12 mouse cellular contexts compared by ENCODE assay signal in the genomic region with DNA sequence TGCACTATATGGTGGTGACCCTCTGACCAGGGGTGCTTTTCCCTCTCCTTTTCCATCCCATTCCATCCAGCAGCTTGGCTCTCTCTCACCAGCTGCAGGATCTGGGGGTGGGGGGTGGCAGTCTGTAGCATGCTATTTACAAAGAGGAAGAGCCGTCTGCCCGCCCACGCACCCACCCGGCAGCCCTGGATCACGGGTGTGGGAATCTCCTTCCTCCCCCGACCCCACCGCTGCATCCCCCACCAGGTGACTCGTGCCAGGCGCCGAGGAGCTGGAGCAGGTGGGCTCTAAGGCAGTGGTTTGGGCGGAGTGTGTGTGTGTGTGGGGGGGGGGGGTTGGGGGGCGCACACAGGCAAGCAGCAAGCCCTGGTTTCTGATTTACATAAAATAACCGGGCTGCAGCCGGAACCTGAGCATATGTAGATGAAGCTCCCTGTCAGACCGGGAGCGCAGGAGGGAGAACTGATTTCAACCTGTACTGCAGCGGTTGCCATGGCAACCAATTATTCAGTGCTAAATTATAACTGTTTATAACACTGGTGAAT. TPM values are rescaled to one million over a fixed set of nuclear protein-coding genes. Genes with fewer than 3 reads are reported as not detected.
DNase-seq lines count a peak whose midpoint lies in the region; ATAC-seq and TF ChIP-seq lines count a peak whose summit lies in the region.
"Had no signal": no experiment of that assay in that cellular context is flagged by ENCODE, and none has a peak within 500 bp of the region (broad histone marks: within the 10 kb centered on the region; RNA-seq: fewer than 3 reads in every experiment).

No protein-coding gene starts in this region.

- H3K36me3 ChIP-seq in embryonic facial prominence, embryonic 14.5 days (ENCODE audit: control insufficient read depth, insufficient read depth, low read length) = no peaks in the 10 kb centered on the region
- H3K36me3 ChIP-seq in intestine, embryonic 14.5 days (ENCODE audit: control insufficient read depth, insufficient read depth, low read length) = no peaks in the 10 kb centered on the region
- no peaks in the 10 kb centered on the region; the same call in 1 of the 2 replicates for H3K36me3 ChIP-seq in neural tube, embryonic 14.5 days (ENCODE audit: control insufficient read depth, insufficient read depth, low read length)
- no peaks in the 10 kb centered on the region for H3K36me3 ChIP-seq in kidney, embryonic 14.5 days (ENCODE audit: control insufficient read depth, insufficient read depth, low read length)

- H3K4me2 ChIP-seq in embryonic facial prominence, embryonic 14.5 days (ENCODE audit: low read depth, low read length) = no peak overlapping the region
- H3K4me2 ChIP-seq in intestine, embryonic 14.5 days (ENCODE audit: low read length) = peak overlapping the region; percentile 15; the same call in 1 of the 2 replicates
- peak overlapping the region; percentile 43 for H3K4me2 ChIP-seq in neural tube, embryonic 14.5 days (ENCODE audit: low read depth, low read length)
- no peak overlapping the region for H3K4me2 ChIP-seq in kidney, embryonic 14.5 days (replicated peaks; ENCODE audit: low read depth, low read length)

- H3K4me3 ChIP-seq in embryonic facial prominence, embryonic 14.5 days (ENCODE audit: low read depth, low read length) = no peak overlapping the region
- H3K4me3 ChIP-seq in intestine, embryonic 14.5 days (ENCODE audit: low read depth, low read length) = no peak overlapping the region
- peak overlapping the region; percentile 7; the same call in 1 of the 2 replicates for H3K4me3 ChIP-seq in neural tube, embryonic 14.5 days (ENCODE audit: low read depth, low read length)
- no peak overlapping the region for H3K4me3 ChIP-seq in gastrocnemius, adult 2 months
- no peak overlapping the region for H3K4me3 ChIP-seq in kidney, embryonic 14.5 days (ENCODE audit: low read length)

- intact Hi-C loops in gastrocnemius, adult 2 months (cut with DNase I) = no loop called here

- no peak for ATAC-seq in CD4-positive, CD25-positive, alpha-beta regulatory T cell, adult 4 months
- 0 out of 2 replicates have a peak, but pooled peaks have one; percentile 59 for ATAC-seq in embryonic facial prominence, embryonic 14.5 days (ENCODE audit: low read depth)
- ATAC-seq in intestine, embryonic 14.5 days (replicated peaks; ENCODE audit: low FRiP score, low TSS enrichment, low read depth) = 0 out of 2 replicates have a peak, but pooled peaks have one; percentile 15
- ATAC-seq in neural tube, embryonic 14.5 days (ENCODE audit: low read depth) = peak; percentile 74
- no peak for ATAC-seq in kidney, embryonic 14.5 days (ENCODE audit: low FRiP score, low TSS enrichment)

- peak; percentile 29 for DNase-seq in CD4-positive, CD25-positive, alpha-beta regulatory T cell, adult 2 months (ENCODE audit: low read depth, low spot score)
- DNase-seq in embryonic facial prominence, embryonic 14.5 days (ENCODE audit: low spot score) = peak; percentile 77
- no peak for DNase-seq in intestine, embryonic 14.5 days (ENCODE audit: low spot score)
- DNase-seq in adrenal gland, adult 18-20 months (ENCODE audit: low spot score in 2 of 2) = no peak
- DNase-seq in gastrocnemius, adult 2 months = no peak
- DNase-seq: adrenal gland, postnatal 25 days had no signal

- H3K9me3 ChIP-seq in embryonic facial prominence, embryonic 14.5 days (ENCODE audit: control insufficient read depth, low read length) = no peaks in the 10 kb centered on the region
- H3K9me3 ChIP-seq in intestine, embryonic 14.5 days (ENCODE audit: control insufficient read depth, low read length) = no peaks in the 10 kb centered on the region
- H3K9me3 ChIP-seq in neural tube, embryonic 14.5 days (ENCODE audit: control insufficient read depth, low read length) = no peaks in the 10 kb centered on the region
- H3K9me3 ChIP-seq in kidney, embryonic 14.5 days (ENCODE audit: control insufficient read depth, low read length) = no peaks in the 10 kb centered on the region

- no peak overlapping the region for H3K27ac ChIP-seq in embryonic facial prominence, embryonic 14.5 days (replicated peaks; ENCODE audit: low read depth, low read length)
- H3K27ac ChIP-seq in intestine, embryonic 14.5 days (ENCODE audit: low read depth) = no peak overlapping the region
- H3K27ac ChIP-seq in neural tube, embryonic 14.5 days (ENCODE audit: low read depth, low read length) = peak overlapping the region; percentile 88
- no peak overlapping the region for H3K27ac ChIP-seq in gastrocnemius, adult 2 months
- no peak overlapping the region for H3K27ac ChIP-seq in kidney, embryonic 14.5 days (ENCODE audit: low read depth, low read length)
- H3K27ac ChIP-seq: liver, embryonic 14.5 days had no signal

- H3K4me1 ChIP-seq in embryonic facial prominence, embryonic 14.5 days (ENCODE audit: control insufficient read depth, insufficient read depth, low read length) = no peaks in the 10 kb centered on the region
- peaks cover 19% of the 10 kb centered on the region for H3K4me1 ChIP-seq in intestine, embryonic 14.5 days (replicated peaks; ENCODE audit: control insufficient read depth, insufficient read depth, low read length)
- peaks cover 32% of the 10 kb centered on the region for H3K4me1 ChIP-seq in neural tube, embryonic 14.5 days (ENCODE audit: control insufficient read depth, insufficient read depth, low read length)
- H3K4me1 ChIP-seq in kidney, embryonic 14.5 days (ENCODE audit: control insufficient read depth, insufficient read depth, low read length) = peaks cover 4% of the 10 kb centered on the region; the same call in 1 of the 2 replicates

- TF ChIP-seq CTCF in gastrocnemius, adult 2 months (IDR thresholded peaks at IDR 0.05) = no peak

- WGBS in embryonic facial prominence, embryonic 14.5 days = 8% methylated on average over 12 of the region's 17 CpGs
- WGBS in intestine, embryonic 14.5 days = 4% methylated on average over 17 of the region's 17 CpGs
- WGBS in neural tube, embryonic 14.5 days = 5% methylated on average over 17 of the region's 17 CpGs
- 5% methylated on average over 17 of the region's 17 CpGs for WGBS in kidney, embryonic 14.5 days

- 0 out of 2 replicates have a peak overlapping the region, but pooled peaks have one; percentile 30 for H3K9ac ChIP-seq in embryonic facial prominence, embryonic 14.5 days (ENCODE audit: low read depth, low read length)
- H3K9ac ChIP-seq in intestine, embryonic 14.5 days (ENCODE audit: low read length) = no peak overlapping the region
- peak overlapping the region; percentile 37; the same call in 1 of the 2 replicates for H3K9ac ChIP-seq in neural tube, embryonic 14.5 days (replicated peaks; ENCODE audit: low read depth, low read length)
- no peak overlapping the region for H3K9ac ChIP-seq in kidney, embryonic 14.5 days (ENCODE audit: low read depth, low read length)
- H3K9ac ChIP-seq: liver, embryonic 14.5 days had no signal

- peaks cover 29% of the 10 kb centered on the region for H3K27me3 ChIP-seq in embryonic facial prominence, embryonic 14.5 days (replicated peaks; ENCODE audit: control insufficient read depth, insufficient read depth, low read length)
- peaks cover 15% of the 10 kb centered on the region; the same call in 1 of the 2 replicates for H3K27me3 ChIP-seq in intestine, embryonic 14.5 days (replicated peaks; ENCODE audit: control insufficient read depth, insufficient read depth, low read length)
- no peaks in the 10 kb centered on the region for H3K27me3 ChIP-seq in neural tube, embryonic 14.5 days (ENCODE audit: control insufficient read depth, insufficient read depth, low read length)
- H3K27me3 ChIP-seq in kidney, embryonic 14.5 days (ENCODE audit: control insufficient read depth, insufficient read depth, low read length) = peaks cover 18% of the 10 kb centered on the region

RNA-seq across cellular contexts. Expression of a gene that starts 11.5 kb away (rescaled TPM):
- polyA plus RNA-seq in CD4-positive, CD25-positive, alpha-beta regulatory T cell, adult 4 months (2017; shearing (Covaris generic)) = under 1 TPM in 1 of 2 experiments, not detected in 1; 0.40 TPM
- 1.4 and 2.0 TPM in 2 replicates for polyA plus RNA-seq in embryonic facial prominence, embryonic 14.5 days (2014; fragmentation: Nextera tagmentation; extraction: Ambion mirVana)
- polyA plus RNA-seq in intestine, embryonic 14.5 days (2014; fragmentation: Nextera tagmentation; extraction: Ambion mirVana) = 1.1 and 1.7 TPM in 2 replicates
- 38.4 and 48.5 TPM in 2 replicates for polyA plus RNA-seq in neural tube, embryonic 14.5 days (2014; fragmentation: Nextera tagmentation; extraction: Ambion mirVana)
- 1 to 10 TPM; 6.9 to 9.7 TPM for total RNA-seq in adrenal gland, adult 18-20 months (2021)
- under 1 TPM; 0.08 to 0.20 TPM for total RNA-seq in gastrocnemius, adult 2 months (2021)
- 0.03 and 0.04 TPM in 2 replicates for polyA plus RNA-seq in kidney, embryonic 14.5 days (2014; fragmentation: Nextera tagmentation; extraction: Ambion mirVana)
- polyA plus RNA-seq: heart, embryonic 14.5 days had no signal

RNA-seq across cellular contexts. Expression of a gene that starts 24.4 kb away (rescaled TPM):
- polyA plus RNA-seq in CD4-positive, CD25-positive, alpha-beta regulatory T cell, adult 4 months (2017; shearing (Covaris generic)) = 1,000 to 10,000 TPM in 1 of 2 experiments, 100 to 1,000 TPM in 1; 772 to 1,018 TPM
- polyA plus RNA-seq in embryonic facial prominence, embryonic 14.5 days (2014; fragmentation: Nextera tagmentation; extraction: Ambion mirVana) = 395 and 470 TPM in 2 replicates
- polyA plus RNA-seq in intestine, embryonic 14.5 days (2014; fragmentation: Nextera tagmentation; extraction: Ambion mirVana) = 473 and 504 TPM in 2 replicates
- 150 and 173 TPM in 2 replicates for polyA plus RNA-seq in neural tube, embryonic 14.5 days (2014; fragmentation: Nextera tagmentation; extraction: Ambion mirVana)
- total RNA-seq in adrenal gland, adult 18-20 months (2021) = 100 to 1,000 TPM; 443 to 509 TPM
- 100 to 1,000 TPM; 235 to 261 TPM for total RNA-seq in gastrocnemius, adult 2 months (2021)
- 475 and 692 TPM in 2 replicates for polyA plus RNA-seq in kidney, embryonic 14.5 days (2014; fragmentation: Nextera tagmentation; extraction: Ambion mirVana)

RNA-seq across cellular contexts. Expression of a gene that starts 31.1 kb away (rescaled TPM):
- not detected for polyA plus RNA-seq in CD4-positive, CD25-positive, alpha-beta regulatory T cell, adult 4 months (2017; shearing (Covaris generic))
- polyA plus RNA-seq in embryonic facial prominence, embryonic 14.5 days (2014; fragmentation: Nextera tagmentation; extraction: Ambion mirVana) = 0.56 and 0.84 TPM in 2 replicates
- 1.7 and 1.8 TPM in 2 replicates for polyA plus RNA-seq in intestine, embryonic 14.5 days (2014; fragmentation: Nextera tagmentation; extraction: Ambion mirVana)
- 5.9 and 8.4 TPM in 2 replicates for polyA plus RNA-seq in neural tube, embryonic 14.5 days (2014; fragmentation: Nextera tagmentation; extraction: Ambion mirVana)
- 1 to 10 TPM in 1 of 2 experiments, under 1 TPM in 1; 0.43 to 1.3 TPM for total RNA-seq in adrenal gland, adult 18-20 months (2021)
- not detected for total RNA-seq in gastrocnemius, adult 2 months (2021)
- 1.1 TPM in 2 replicates for polyA plus RNA-seq in kidney, embryonic 14.5 days (2014; fragmentation: Nextera tagmentation; extraction: Ambion mirVana)

RNA-seq across cellular contexts. Expression of a gene that starts 52.9 kb away (rescaled TPM):
- polyA plus RNA-seq in CD4-positive, CD25-positive, alpha-beta regulatory T cell, adult 4 months (2017; shearing (Covaris generic)) = 1 to 10 TPM; 3.9 to 8.2 TPM
- 25.1 and 26.9 TPM in 2 replicates for polyA plus RNA-seq in embryonic facial prominence, embryonic 14.5 days (2014; fragmentation: Nextera tagmentation; extraction: Ambion mirVana)
- polyA plus RNA-seq in intestine, embryonic 14.5 days (2014; fragmentation: Nextera tagmentation; extraction: Ambion mirVana) = 22.0 and 25.8 TPM in 2 replicates
- 16.6 and 24.9 TPM in 2 replicates for polyA plus RNA-seq in neural tube, embryonic 14.5 days (2014; fragmentation: Nextera tagmentation; extraction: Ambion mirVana)
- total RNA-seq in adrenal gland, adult 18-20 months (2021) = 10 to 100 TPM; 52.1 to 55.6 TPM
- total RNA-seq in gastrocnemius, adult 2 months (2021) = 10 to 100 TPM; 18.1 to 19.3 TPM
- 14.7 and 28.1 TPM in 2 replicates for polyA plus RNA-seq in kidney, embryonic 14.5 days (2014; fragmentation: Nextera tagmentation; extraction: Ambion mirVana)

RNA-seq across cellular contexts. Expression of a gene that starts 58.4 kb away (rescaled TPM):
- polyA plus RNA-seq in CD4-positive, CD25-positive, alpha-beta regulatory T cell, adult 4 months (2017; shearing (Covaris generic)) = not detected
- not detected in 2 replicates for polyA plus RNA-seq in embryonic facial prominence, embryonic 14.5 days (2014; fragmentation: Nextera tagmentation; extraction: Ambion mirVana)
- not detected in 2 replicates for polyA plus RNA-seq in intestine, embryonic 14.5 days (2014; fragmentation: Nextera tagmentation; extraction: Ambion mirVana)
- polyA plus RNA-seq in neural tube, embryonic 14.5 days (2014; fragmentation: Nextera tagmentation; extraction: Ambion mirVana) = 0.36 and 0.68 TPM in 2 replicates
- not detected for total RNA-seq in adrenal gland, adult 18-20 months (2021)
- total RNA-seq in gastrocnemius, adult 2 months (2021) = not detected
- not detected in 2 replicates for polyA plus RNA-seq in kidney, embryonic 14.5 days (2014; fragmentation: Nextera tagmentation; extraction: Ambion mirVana)
- total RNA-seq: adrenal gland, postnatal 25 days had no signal
- polyA plus RNA-seq: heart, embryonic 14.5 days; liver, embryonic 14.5 days; small intestine, adult 2 months had no signal

Comparison
In these comparisons a context has a peak if more than half of its experiments do, and no peak if none do; other contexts are left out.
1. DNase-seq: peak in CD4-positive, CD25-positive, alpha-beta regulatory T cell, adult 2 months (single experiment) and embryonic facial prominence, embryonic 14.5 days (single experiment); none in intestine, embryonic 14.5 days (single experiment), adrenal gland, adult 18-20 months (0 of 2) and gastrocnemius, adult 2 months (single experiment).
2. ATAC-seq: peak in embryonic facial prominence, embryonic 14.5 days (single experiment), intestine, embryonic 14.5 days (single experiment) and neural tube, embryonic 14.5 days (single experiment); none in CD4-positive, CD25-positive, alpha-beta regulatory T cell, adult 4 months (single experiment) and kidney, embryonic 14.5 days (single experiment).
3. H3K4me2 ChIP-seq: peak in intestine, embryonic 14.5 days (single experiment) and neural tube, embryonic 14.5 days (single experiment); none in embryonic facial prominence, embryonic 14.5 days (single experiment) and kidney, embryonic 14.5 days (single experiment).
4. H3K9ac ChIP-seq: peak in embryonic facial prominence, embryonic 14.5 days (single experiment) and neural tube, embryonic 14.5 days (single experiment); none in intestine, embryonic 14.5 days (single experiment) and kidney, embryonic 14.5 days (single experiment).
5. RNA of a gene that starts 11.5 kb away (polyA plus RNA-seq): 38.4 to 48.5 TPM in neural tube, embryonic 14.5 days; 1.1 to 1.7 TPM in intestine, embryonic 14.5 days, 1.4 to 2.0 TPM in embryonic facial prominence, embryonic 14.5 days, 0.40 TPM in CD4-positive, CD25-positive, alpha-beta regulatory T cell, adult 4 months and 0.03 to 0.04 TPM in kidney, embryonic 14.5 days; every median in the first group is over 10 times any median in the second.